Mouse (Mus musculus) myocyte (in vitro differentiated cells): Measurements from ENCODE around the gene Sema6d. TPM values are rescaled to one million over a fixed set of nuclear protein-coding genes. Genes with fewer than 3 reads are reported as not detected.

Experiments
- H3K27me3 ChIP-seq: one replicate; pipeline ENCODE4 v1.6.1; 2011; ENCODE audit not compliant: control insufficient read depth, insufficient read depth, insufficient read length
- H3K36me3 ChIP-seq: one replicate; pipeline ENCODE4 v1.6.1; 2011; ENCODE audit not compliant: control insufficient read depth, insufficient read depth
- H3K4me2 ChIP-seq: one replicate; pipeline ENCODE4 v1.6.1; 2011; ENCODE audit warnings: low read depth, control low read depth
- H3K4me3 ChIP-seq: one replicate; pipeline ENCODE4 v1.5.1; 2011; ENCODE audit warnings: mild to moderate bottlenecking, control low read depth, moderate library complexity
- H3K79me2 ChIP-seq: one replicate; pipeline ENCODE4 v1.6.1; 2011; ENCODE audit not compliant: control insufficient read depth, insufficient read depth
- H3ac ChIP-seq: one replicate; pipeline ENCODE4 v1.6.1; 2011; ENCODE audit not compliant: control insufficient read depth, insufficient read length
- CEBPB ChIP-seq: IDR thresholded peaks from 2 replicates; pipeline ENCODE4 v1.6.1; 2011; ENCODE audit warnings: mild to moderate bottlenecking, moderate library complexity; ENCODE audit not compliant: poor library complexity, insufficient read depth, severe bottlenecking
- E2F4 ChIP-seq: IDR thresholded peaks from one replicate; pipeline ENCODE4 v1.6.1; 2011; ENCODE audit warnings: mild to moderate bottlenecking, control low read depth, moderate library complexity; ENCODE audit not compliant: insufficient read depth
- MAX ChIP-seq: IDR thresholded peaks from one replicate; pipeline ENCODE4 v1.6.1; 2011; ENCODE audit warnings: low read depth, mild to moderate bottlenecking, control low read depth
- MYOD1 ChIP-seq, 3 experiments: IDR thresholded peaks; one replicate each; pipeline ENCODE4 v1.6.1; 2011; ENCODE audit warnings: control low read depth in 2 of 3, low read depth in 2 of 3, mild to moderate bottlenecking in 2 of 3, moderate library complexity in 1 of 3; ENCODE audit not compliant: insufficient read length in 2 of 3, control insufficient read depth in 1 of 3
- MYOG ChIP-seq, 3 experiments: IDR thresholded peaks; one replicate each; pipeline ENCODE4 v1.6.1; 2011; ENCODE audit warnings: control low read depth in 2 of 3, low read depth in 2 of 3, mild to moderate bottlenecking in 2 of 3; ENCODE audit not compliant: insufficient read length in 2 of 3, control insufficient read depth in 1 of 3, insufficient read depth in 1 of 3
- POLR2A ChIP-seq: IDR thresholded peaks from one replicate; pipeline ENCODE4 v1.6.1; 2011; ENCODE audit warnings: low read depth, mild to moderate bottlenecking, control low read depth, moderate library complexity; ENCODE audit not compliant: insufficient read length
- POLR2AphosphoS2 ChIP-seq: IDR thresholded peaks from one replicate; pipeline ENCODE4 v1.6.1; 2011; ENCODE audit warnings: low read depth, control low read depth; ENCODE audit not compliant: insufficient read length
- REST ChIP-seq: IDR thresholded peaks from one replicate; pipeline ENCODE4 v1.6.1; 2011; ENCODE audit warnings: mild to moderate bottlenecking, control low read depth, moderate library complexity; ENCODE audit not compliant: insufficient read depth, insufficient read length
- SRF ChIP-seq: IDR thresholded peaks from one replicate; pipeline ENCODE4 v1.6.1; 2011; ENCODE audit warnings: low read depth; ENCODE audit not compliant: control insufficient read depth, insufficient read length
- TCF12 ChIP-seq: IDR thresholded peaks from one replicate; pipeline ENCODE4 v1.6.1; 2011; ENCODE audit warnings: mild to moderate bottlenecking, control low read depth; ENCODE audit not compliant: poor library complexity, insufficient read depth, severe bottlenecking
- TCF3 ChIP-seq: IDR thresholded peaks from one replicate; pipeline ENCODE4 v1.6.1; 2011; ENCODE audit warnings: low read depth, control low read depth; ENCODE audit not compliant: insufficient read length
- USF1 ChIP-seq: IDR thresholded peaks from one replicate; pipeline ENCODE4 v1.6.1; 2011; ENCODE audit warnings: low read depth, mild to moderate bottlenecking, control low read depth, moderate library complexity
- polyA plus RNA-seq: library from polyadenylated mRNA; unstranded; fragments of >200 nt; fragmentation: generic; extraction: Trizol; gene quantifications from one replicate; pipeline ENCODE4 v1.2.1, GENCODE M21; 2012; ENCODE audit warnings: missing spikeins

The Sema6d gene
- polyA plus RNA-seq, 1 experiment, result 0.97 TPM

DNA sequence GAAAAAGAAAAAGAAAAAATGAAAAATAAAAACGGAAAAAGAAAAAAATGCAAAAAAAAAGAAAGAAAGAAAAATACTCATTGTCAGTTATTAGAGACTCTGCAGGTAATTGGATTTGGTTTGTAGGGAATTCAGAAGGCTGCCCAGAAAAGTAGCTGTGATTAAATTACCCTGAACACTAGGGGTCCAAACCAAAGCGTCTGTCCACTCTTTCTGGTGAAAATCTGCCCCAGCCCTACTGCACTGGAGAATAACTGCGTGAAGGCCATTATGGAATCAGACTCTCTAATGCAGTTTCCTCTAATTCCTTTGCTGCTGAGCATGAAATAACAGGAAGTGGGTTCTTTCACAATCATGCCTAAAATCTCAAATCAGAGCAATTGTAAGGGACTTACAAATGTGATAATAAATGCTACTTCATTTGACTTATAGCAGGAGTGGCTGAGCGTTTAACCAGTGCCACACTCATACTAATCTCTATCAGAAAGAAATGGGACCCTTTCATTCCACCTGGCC, 112.8 kb downstream of the Sema6d start:
- Histone ChIP-seq H3ac (no peak overlapping the region), H3K4me2 (no peak overlapping the region), H3K27me3 (no peaks in the 10 kb centered on the region), H3K79me2 (no peaks in the 10 kb centered on the region), H3K36me3 (no peaks in the 10 kb centered on the region), H3K4me3 (no peak overlapping the region)
- no peak for TF ChIP-seq MYOD1 (IDR thresholded peaks at IDR 0.05; ENCODE audit: control insufficient read depth in 1 of 3, insufficient read length in 2 of 3, low read depth in 2 of 3)
- no peak for TF ChIP-seq POLR2A
- no peak for TF ChIP-seq E2F4
- TF ChIP-seq SRF, result no peak
- TF ChIP-seq POLR2AphosphoS2, result no peak
- no peak for TF ChIP-seq USF1
- no peak for TF ChIP-seq TCF3
- no peak for TF ChIP-seq REST
- no peak for TF ChIP-seq MAX
- no peak for TF ChIP-seq MYOG (IDR thresholded peaks at IDR 0.05; ENCODE audit: control insufficient read depth in 1 of 3, insufficient read depth in 1 of 3, insufficient read length in 2 of 3, low read depth in 2 of 3)
- TF ChIP-seq CEBPB, result no peak
- no peak for TF ChIP-seq TCF12

DNA sequence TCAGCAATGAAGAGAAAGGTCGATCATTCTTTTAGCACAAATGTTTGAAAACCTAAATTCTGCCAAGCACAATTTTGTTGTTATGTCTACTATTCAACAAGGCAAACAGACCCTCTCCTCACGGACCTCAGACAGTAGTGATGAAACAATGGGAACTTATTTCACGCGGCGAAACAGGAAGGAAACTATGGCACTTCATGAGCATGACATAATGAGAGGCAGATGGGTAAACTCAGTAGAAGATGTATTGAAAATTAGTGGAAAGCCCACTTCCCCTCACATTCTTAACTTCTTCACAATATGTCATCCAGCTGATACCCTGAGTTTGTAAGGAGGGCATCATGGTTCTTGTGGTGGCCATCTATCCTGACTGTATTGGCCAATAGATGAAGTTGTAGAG, 116.0 kb downstream of the Sema6d start:
- no peak overlapping the region for H3ac ChIP-seq
- H3K79me2 ChIP-seq, result no peaks in the 10 kb centered on the region
- H3K36me3 ChIP-seq, result no peaks in the 10 kb centered on the region
- H3K4me3 ChIP-seq, result no peak overlapping the region
- no peak overlapping the region for H3K4me2 ChIP-seq
- no peak for TF ChIP-seq TCF3
- TF ChIP-seq USF1, result no peak
- TF ChIP-seq SRF, result no peak
- no peak for TF ChIP-seq MAX
- no peak for TF ChIP-seq MYOD1 (IDR thresholded peaks at IDR 0.05; ENCODE audit: control insufficient read depth in 1 of 3, insufficient read length in 2 of 3, low read depth in 2 of 3)
- no peak for TF ChIP-seq POLR2A
- no peak for TF ChIP-seq CEBPB
- TF ChIP-seq POLR2AphosphoS2, result no peak
- TF ChIP-seq REST, result no peak
- no peak for TF ChIP-seq TCF12
- TF ChIP-seq MYOG (IDR thresholded peaks at IDR 0.05; ENCODE audit: control insufficient read depth in 1 of 3, insufficient read depth in 1 of 3, insufficient read length in 2 of 3, low read depth in 2 of 3), result no peak
- no peak for TF ChIP-seq E2F4
- H3K27me3 ChIP-seq, result no peaks in the 10 kb centered on the region

DNA sequence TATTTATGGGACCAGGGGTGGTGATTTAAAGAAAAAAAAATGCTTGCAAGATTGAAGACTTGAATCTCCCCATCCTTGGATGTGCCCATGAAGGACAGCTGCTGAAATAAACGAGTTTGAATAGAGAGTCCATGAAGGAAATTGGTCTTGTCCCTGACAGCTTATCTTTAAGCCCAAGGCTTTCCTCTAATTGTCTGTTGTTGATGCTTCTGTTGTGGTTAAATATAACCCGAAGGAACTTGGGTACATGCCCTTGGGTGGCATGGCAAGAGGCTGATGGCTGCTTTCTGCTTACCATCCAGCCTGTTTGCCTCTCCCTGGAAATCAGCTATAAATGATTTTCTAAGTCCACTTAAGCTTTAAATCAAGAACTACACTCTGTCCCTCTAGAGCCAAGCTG, 118.5 kb downstream of the Sema6d start:
- Histone ChIP-seq H3ac (no peak overlapping the region), H3K4me2 (no peak overlapping the region), H3K79me2 (no peaks in the 10 kb centered on the region), H3K4me3 (no peak overlapping the region), H3K36me3 (no peaks in the 10 kb centered on the region), H3K27me3 (no peaks in the 10 kb centered on the region)
- TF ChIP-seq POLR2AphosphoS2 (no peak), CEBPB (no peak), TCF12 (no peak), TCF3 (no peak), E2F4 (no peak), MAX (no peak), POLR2A (no peak), USF1 (no peak), REST (no peak), MYOG (IDR thresholded peaks at IDR 0.05; ENCODE audit: control insufficient read depth in 1 of 3, insufficient read depth in 1 of 3, insufficient read length in 2 of 3, low read depth in 2 of 3) (no peak), MYOD1 (IDR thresholded peaks at IDR 0.05; ENCODE audit: control insufficient read depth in 1 of 3, insufficient read length in 2 of 3, low read depth in 2 of 3) (no peak), SRF (no peak)

DNA sequence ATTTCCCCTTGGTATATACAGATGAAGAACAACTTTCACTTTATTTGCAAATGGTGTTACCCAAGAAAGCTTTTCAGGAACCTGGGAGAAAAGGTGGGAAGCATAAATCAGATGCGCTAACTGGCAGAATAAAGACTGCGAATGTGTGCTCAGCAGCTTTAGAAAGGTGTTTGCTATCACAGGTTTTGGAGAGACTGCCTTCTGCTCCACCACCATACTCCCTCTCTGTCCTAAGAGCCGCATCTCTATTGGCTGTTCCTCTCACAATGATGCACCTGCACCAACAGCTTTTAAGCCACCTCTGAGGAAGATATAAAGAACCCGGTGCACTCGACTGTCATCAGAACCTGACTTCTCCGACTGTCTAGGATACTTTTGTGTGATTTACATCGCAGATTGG, 133.8 kb downstream of the Sema6d start:
- Histone ChIP-seq H3ac (no peak overlapping the region), H3K27me3 (no peaks in the 10 kb centered on the region), H3K4me2 (no peak overlapping the region), H3K36me3 (no peaks in the 10 kb centered on the region), H3K4me3 (no peak overlapping the region), H3K79me2 (no peaks in the 10 kb centered on the region)
- TF ChIP-seq TCF12 (no peak), MYOG (IDR thresholded peaks at IDR 0.05; ENCODE audit: control insufficient read depth in 1 of 3, insufficient read depth in 1 of 3, insufficient read length in 2 of 3, low read depth in 2 of 3) (no peak), MYOD1 (IDR thresholded peaks at IDR 0.05; ENCODE audit: control insufficient read depth in 1 of 3, insufficient read length in 2 of 3, low read depth in 2 of 3) (no peak), TCF3 (no peak), POLR2A (no peak), SRF (no peak), MAX (no peak), E2F4 (no peak), POLR2AphosphoS2 (no peak), REST (no peak), CEBPB (no peak), USF1 (no peak)
